Mouse (Mus musculus) liver, adult 2 months (tissue): ENCODE results near the gene Golt1a. TPM values are rescaled to one million over a fixed set of nuclear protein-coding genes. Genes with fewer than 3 reads are reported as not detected.

Experiments
- DNase-seq: peaks from one replicate; pipeline ENCODE4 v3.0.0-alpha.2; 2011; ENCODE audit warnings: low read depth, low spot score; ENCODE audit errors: extremely low read depth
- H3K27ac ChIP-seq: fragments of 200-500 bp; replicated peaks from 2 replicates; pipeline ENCODE4 v1.5.1; 2012; ENCODE audit warnings: low read depth, mild to moderate bottlenecking, control low read depth, inconsistent platforms, low read length; ENCODE audit not compliant: insufficient read depth
- H3K27me3 ChIP-seq: fragments of 200-500 bp; 2 replicates; pipeline ENCODE4 v1.6.1; 2012; ENCODE audit warnings: mild to moderate bottlenecking, moderate library complexity, low read length, inconsistent platforms; ENCODE audit not compliant: control insufficient read depth, insufficient read depth
- H3K36me3 ChIP-seq: fragments of 200-500 bp; 2 replicates; pipeline ENCODE4 v1.6.1; 2012; ENCODE audit warnings: low read length, inconsistent platforms; ENCODE audit not compliant: control insufficient read depth, insufficient read depth
- H3K4me1 ChIP-seq: fragments of 200-500 bp; 2 replicates; pipeline ENCODE4 v1.6.1; 2011; ENCODE audit warnings: low read length; ENCODE audit not compliant: control insufficient read depth, insufficient read depth
- H3K4me3 ChIP-seq: fragments of 200-500 bp; 2 replicates; pipeline ENCODE4 v1.5.1; 2011; ENCODE audit warnings: low read depth, mild to moderate bottlenecking, control low read depth, low read length, moderate library complexity; ENCODE audit not compliant: insufficient read depth
- H3K79me2 ChIP-seq: fragments of 200-500 bp; 2 replicates; pipeline ENCODE4 v1.6.1; 2012; ENCODE audit warnings: inconsistent platforms, mild to moderate bottlenecking, low read length, moderate library complexity; ENCODE audit not compliant: control insufficient read depth, insufficient read depth
- H3K9ac ChIP-seq: fragments of 200-500 bp; 2 replicates; pipeline ENCODE4 v1.6.1; 2012; ENCODE audit warnings: low read depth, mild to moderate bottlenecking, control low read depth, inconsistent platforms, low read length
- CTCF ChIP-seq: fragments of 200-500 bp; IDR thresholded peaks from 2 replicates; pipeline ENCODE4 v1.5.1; 2011; ENCODE audit warnings: low read depth, low read length, control low read depth
- POLR2A ChIP-seq: fragments of 200-500 bp; IDR thresholded peaks from 2 replicates; pipeline ENCODE4 v1.6.1; 2011; ENCODE audit warnings: low read length, control low read depth; ENCODE audit not compliant: insufficient read depth; ENCODE audit errors: extremely low read depth
- WGBS: fragments of 180-500 bp; shearing (Covaris S2); methylation state at CpG from one replicate; pipeline ENCODE4 v1.1.7; 2018; 5-methylcytosine and 5-hydroxymethylcytosine counted together
- polyA plus RNA-seq: library from polyadenylated mRNA; depleted of rRNA; stranded (reverse); fragments of >200 nt; gene quantifications from 2 replicates; pipeline ENCODE4 v1.2.3, GENCODE M21; 2012; rRNA removed
- total RNA-seq: library from RNA; depleted of rRNA; stranded (reverse); fragments of >200 nt; gene quantifications from 2 replicates; pipeline ENCODE4 v1.2.3, GENCODE M21; 2014; rRNA removed

Gene Golt1a
- total RNA-seq (11.4 and 13.0 TPM in 2 replicates), polyA plus RNA-seq (16.1 and 21.2 TPM in 2 replicates)

DNA sequence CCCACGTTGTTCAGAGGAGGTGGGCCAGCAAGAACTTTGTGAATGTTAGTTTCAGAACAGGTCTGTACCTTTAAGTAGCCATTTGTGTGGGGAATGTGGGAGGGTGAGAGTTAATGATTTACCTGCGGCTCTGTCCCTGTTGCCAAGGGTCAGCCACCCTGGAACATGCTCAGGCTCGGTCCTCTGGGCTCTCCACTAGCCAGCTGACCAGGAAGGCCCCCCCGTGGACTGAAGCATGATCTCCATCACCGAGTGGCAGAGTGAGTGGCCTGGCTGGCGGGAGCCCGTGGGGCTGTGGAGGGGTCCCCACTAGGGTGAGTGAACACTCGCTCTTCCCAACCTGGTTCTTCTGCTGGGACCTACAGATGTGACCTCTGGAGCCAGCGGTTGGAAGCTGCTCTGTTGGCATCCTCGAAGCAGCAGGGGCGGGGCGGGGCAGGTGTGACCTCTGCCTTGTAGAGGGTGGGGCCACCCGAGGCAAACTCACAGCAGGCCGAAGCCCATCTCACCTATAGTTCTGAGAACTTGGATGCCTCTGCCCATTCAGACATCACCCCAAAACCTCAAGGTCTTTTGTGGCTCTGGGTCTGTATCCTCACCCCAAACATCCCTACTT is at the start of gene Golt1a:
Golt1a (plus strand) TSS at position 149 of the 616 bp plus-strand sequence.
- no peak for TF ChIP-seq CTCF
- TF ChIP-seq POLR2A: 0 out of 2 replicates have a peak, but pooled peaks have one; percentile 46

DNA sequence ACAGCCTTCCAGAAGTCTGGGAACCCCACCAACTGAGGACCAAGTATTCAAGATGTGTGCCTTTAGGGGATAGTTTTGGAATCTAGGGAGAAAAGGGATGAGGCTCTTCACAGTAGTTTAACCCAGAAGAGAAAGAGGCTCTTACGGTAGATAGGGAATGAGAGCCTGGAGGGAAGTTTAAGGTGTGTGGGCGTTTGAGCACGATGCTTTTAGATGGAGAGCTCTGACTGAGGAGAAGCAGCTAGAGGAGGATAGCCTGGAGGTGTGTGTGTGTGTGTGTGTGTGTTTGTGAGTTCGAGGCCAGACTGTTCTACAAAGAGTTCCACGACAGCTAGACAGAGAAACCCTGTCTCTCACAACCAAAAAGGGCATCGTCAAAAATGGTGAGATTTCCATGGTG is 47.0 kb upstream of the Golt1a start:
- TF ChIP-seq POLR2A: no peak
- TF ChIP-seq CTCF: no peak
- no peak overlapping the region for H3K27ac ChIP-seq
- H3K4me3 ChIP-seq: no peak overlapping the region
- no peak overlapping the region for H3K9ac ChIP-seq
- no peak for DNase-seq
- peaks cover 4% of the 10 kb centered on the region; the same call in 1 of the 2 replicates for H3K79me2 ChIP-seq
- 91% methylated on average over 6 of the region's 6 CpGs for WGBS
- H3K27me3 ChIP-seq: no peaks in the 10 kb centered on the region
- H3K36me3 ChIP-seq: peaks cover 31% of the 10 kb centered on the region
- H3K4me1 ChIP-seq: peaks cover 20% of the 10 kb centered on the region

More for the DNA sequence above, at the start of gene Golt1a:
- H3K4me1 ChIP-seq: peaks cover 10% of the 10 kb centered on the region
- no peaks in the 10 kb centered on the region for H3K36me3 ChIP-seq
- peak within 1 kb of the TSS; percentile 65 for H3K4me3 ChIP-seq
- H3K27me3 ChIP-seq: no peaks in the 10 kb centered on the region
- peak; percentile 95 for DNase-seq
- 25% methylated on average over 14 of the region's 14 CpGs for WGBS
- H3K9ac ChIP-seq: peak within 1 kb of the TSS; percentile 76
- H3K27ac ChIP-seq: peak within 1 kb of the TSS; percentile 83
- H3K79me2 ChIP-seq: peaks cover 7% of the 10 kb centered on the region; the same call in 1 of the 2 replicates

DNA sequence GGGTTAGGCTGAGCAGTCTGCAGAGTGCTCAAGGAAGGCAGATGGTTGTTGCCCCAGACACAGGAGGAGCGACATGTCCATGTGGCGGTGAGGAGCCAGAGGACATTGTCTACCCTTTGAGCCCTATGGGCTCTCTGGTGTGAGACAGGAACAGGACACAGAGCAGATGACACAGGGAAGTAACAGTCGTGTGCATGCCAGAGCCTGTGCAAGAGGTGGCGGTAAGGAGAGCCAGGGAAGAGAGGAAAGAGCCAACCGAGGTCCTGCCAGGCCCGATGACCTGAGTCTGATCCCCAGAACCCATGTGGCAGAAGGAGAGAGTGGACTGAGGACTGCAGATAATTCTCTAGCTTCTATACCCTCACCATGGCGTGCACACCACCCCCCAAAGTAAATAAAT is 46.5 kb upstream of the Golt1a start:
- WGBS: 41% methylated on average over 7 of the region's 7 CpGs
- TF ChIP-seq CTCF: no peak
- no peak for TF ChIP-seq POLR2A
- no peaks in the 10 kb centered on the region for H3K27me3 ChIP-seq
- H3K27ac ChIP-seq: no peak overlapping the region
- H3K4me1 ChIP-seq: peaks cover 19% of the 10 kb centered on the region
- H3K9ac ChIP-seq: no peak overlapping the region
- no peak overlapping the region for H3K4me3 ChIP-seq
- DNase-seq: peak; percentile 86
- H3K79me2 ChIP-seq: peaks cover 4% of the 10 kb centered on the region; the same call in 1 of the 2 replicates
- H3K36me3 ChIP-seq: peaks cover 32% of the 10 kb centered on the region

DNA sequence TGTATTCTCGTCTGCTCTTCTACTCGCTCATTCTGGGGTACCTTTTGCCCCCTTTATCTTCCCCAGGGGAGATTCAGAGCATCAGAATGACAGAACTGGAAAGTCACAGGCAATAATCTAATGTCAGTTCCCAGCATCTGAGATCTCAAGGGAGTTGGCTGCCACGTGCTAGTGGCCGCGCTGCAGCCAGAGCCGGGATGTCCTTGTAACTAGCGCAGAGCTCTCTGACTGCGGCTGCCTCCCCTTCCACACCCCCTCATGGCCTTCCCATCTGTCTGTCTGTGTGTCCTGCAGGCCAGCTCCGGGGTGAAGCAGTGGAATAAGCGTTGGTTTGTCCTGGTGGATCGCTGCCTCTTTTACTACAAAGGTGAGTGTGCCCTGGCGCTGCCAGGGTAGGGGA is 45.2 kb upstream of the Golt1a start:
- TF ChIP-seq POLR2A (no peak), CTCF (no peak)
- Histone ChIP-seq H3K79me2 (peaks cover 4% of the 10 kb centered on the region; the same call in 1 of the 2 replicates), H3K9ac (peak overlapping the region; percentile 37; the same call in 1 of the 2 replicates), H3K36me3 (peaks cover 36% of the 10 kb centered on the region), H3K4me3 (no peak overlapping the region), H3K4me1 (peaks cover 17% of the 10 kb centered on the region), H3K27me3 (no peaks in the 10 kb centered on the region), H3K27ac (peak overlapping the region; percentile 38)
- DNase-seq: no peak
- WGBS: 35% methylated on average over 12 of the region's 12 CpGs

DNA sequence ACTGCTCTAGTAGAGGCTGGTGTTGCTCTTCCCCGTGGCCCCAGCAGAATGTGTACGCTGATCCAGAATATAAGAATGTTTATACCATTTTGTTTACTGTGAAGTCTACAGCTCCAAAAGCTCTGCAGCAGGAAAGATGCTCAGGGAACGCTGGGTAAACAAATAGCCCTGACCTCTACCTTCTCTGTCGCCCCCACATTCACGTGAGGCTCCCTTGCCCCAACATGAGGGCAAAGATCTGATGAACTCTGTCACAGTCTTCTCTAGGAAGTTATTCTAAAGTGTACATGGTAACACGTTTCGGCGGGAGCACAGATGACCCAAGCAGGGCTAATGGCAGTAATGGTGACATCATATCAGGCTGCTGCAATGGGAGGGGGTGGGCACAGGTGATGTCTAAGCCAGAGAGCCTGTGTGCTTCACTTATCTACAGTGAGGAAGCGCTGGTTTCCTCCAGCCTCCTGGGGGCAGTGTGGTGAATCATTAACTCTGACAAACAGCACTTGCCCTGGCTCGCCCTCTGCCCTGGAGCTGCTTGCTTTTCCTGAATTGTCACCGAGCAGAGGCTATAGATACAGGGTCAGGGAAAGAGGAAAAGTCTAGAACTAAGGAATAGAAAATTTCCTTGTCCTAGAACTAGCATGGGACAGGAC is 44.4 kb upstream of the Golt1a start:
- Histone ChIP-seq H3K4me3 (no peak overlapping the region), H3K79me2 (peaks cover 4% of the 10 kb centered on the region; the same call in 1 of the 2 replicates), H3K27me3 (no peaks in the 10 kb centered on the region), H3K4me1 (peaks cover 17% of the 10 kb centered on the region), H3K9ac (peak overlapping the region; percentile 35; the same call in 1 of the 2 replicates), H3K36me3 (peaks cover 31% of the 10 kb centered on the region), H3K27ac (peak overlapping the region; percentile 71)
- peak; percentile 95 for DNase-seq
- WGBS: 9% methylated on average over 11 of the region's 11 CpGs
- TF ChIP-seq CTCF (peak; percentile 50), POLR2A (no peak)
